Mouse (Mus musculus) left cerebral cortex, postnatal 36 days (tissue): ENCODE data around the gene Gm48552. TPM values are rescaled to one million over a fixed set of nuclear protein-coding genes. Genes with fewer than 3 reads are reported as not detected.
A peak's percentile ranks its signal among the peaks of the same experiment; 100 is the strongest.

Experiments used
- DNase-seq, 2 experiments: peaks; one replicate each; pipeline ENCODE4 v3.0.0; 2021 to 2022; ENCODE audit warnings: low spot score in 2 of 2, mixed read lengths in 1 of 2
- intact Hi-C: fragments of 180-260 bp; cut with DNase I; formaldehyde crosslinking; loops from one replicate; pipeline ENCODE4 v1.15.1; 2025
- total RNA-seq, 2 experiments: library from RNA; stranded (reverse); gene quantifications; 2 replicates each; pipeline ENCODE4 v1.2.3; 2021

The Gm48552 gene
- total RNA-seq: 1 to 10 TPM; 1.9 to 4.9 TPM

DNA sequence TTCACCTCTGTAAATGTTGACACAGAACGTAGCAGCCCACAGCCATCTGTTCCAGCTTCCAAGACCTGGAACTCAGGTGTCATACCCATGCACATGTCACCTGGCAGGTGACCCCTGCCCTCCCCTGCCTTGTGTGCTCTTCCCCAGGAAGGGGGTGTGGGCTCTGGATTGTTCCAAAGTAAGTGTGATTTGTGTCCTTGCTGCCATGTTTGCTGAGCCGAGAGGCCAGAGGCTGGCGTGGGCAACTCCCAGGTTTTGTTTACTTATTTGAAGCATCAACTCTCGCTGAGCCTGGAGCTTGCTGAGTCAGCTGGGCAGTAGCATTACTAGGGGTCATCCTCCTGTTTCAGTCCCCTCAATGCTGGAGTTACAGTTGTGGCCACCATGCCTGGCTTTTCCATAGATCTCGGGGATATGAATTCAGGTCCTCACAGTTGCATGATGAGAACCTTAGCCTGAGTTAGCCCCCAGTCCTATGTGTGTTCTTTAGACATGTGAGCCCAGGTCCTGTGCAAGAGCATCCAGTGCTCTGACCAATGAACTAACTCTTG, at the start of gene Gm48552:
Gene Gm48552 (plus strand): TSS at position 501 of the 551 bp plus-strand sequence.
- intact Hi-C loops: no loop called here
- DNase-seq: no peak

GRCm38 (mm10) chr10:81340551-81341332, 48.1 kb upstream of the Gm48552 start:
- no peak for DNase-seq
- intact Hi-C loops: loop anchor here (5.0 kb wide), 1 partner anchor 53 kb away; no protein-coding TSS in a partner anchor

DNA sequence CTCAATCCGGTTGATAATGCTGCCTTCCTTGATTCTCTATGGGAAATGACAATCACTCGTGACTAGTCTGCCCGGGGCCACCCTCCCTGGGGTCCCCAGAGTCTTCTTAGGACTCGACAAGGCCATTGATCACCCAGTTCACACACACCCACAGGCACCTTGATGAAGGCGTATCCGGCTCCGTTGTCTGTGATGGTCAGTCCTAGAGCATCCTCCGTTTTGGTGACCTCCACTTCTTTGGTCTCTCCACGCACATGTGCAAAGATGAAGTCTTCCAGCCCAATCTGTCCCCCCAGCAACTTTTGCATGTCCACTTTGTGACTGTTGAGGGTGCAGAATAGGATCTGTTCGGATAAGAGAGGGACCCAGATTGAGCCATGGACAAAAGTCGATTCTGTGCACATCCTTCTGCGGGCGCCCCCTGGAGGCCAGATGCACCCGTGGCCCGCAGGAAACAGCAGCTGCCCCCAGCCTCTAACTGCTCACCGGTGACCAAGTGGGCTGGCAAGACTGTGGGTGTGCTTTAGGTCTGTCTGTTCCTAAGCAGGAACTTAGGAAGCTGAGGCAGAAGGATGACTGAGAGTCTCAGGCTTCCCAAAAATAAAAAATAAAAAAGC, 47.4 kb upstream of the Gm48552 start:
- no peak for DNase-seq
- intact Hi-C loops: loop anchor here (5.0 kb wide), 1 partner anchor 54 kb away; no protein-coding TSS in a partner anchor

- intact Hi-C loops: loop anchor here (5.0 kb wide), 1 partner anchor 56 kb away; no protein-coding TSS in a partner anchor
- DNase-seq: no peak
Measured at GRCm38 (mm10) chr10:81342686-81343505, 45.9 kb upstream of the Gm48552 start, which contains the start of gene Gipc3. Gene Gipc3 (minus strand): TSS chr10:81343266.

- DNase-seq: no peak
Measured at GRCm38 (mm10) chr10:81344421-81345161, 44.2 kb upstream of the Gm48552 start.

DNA sequence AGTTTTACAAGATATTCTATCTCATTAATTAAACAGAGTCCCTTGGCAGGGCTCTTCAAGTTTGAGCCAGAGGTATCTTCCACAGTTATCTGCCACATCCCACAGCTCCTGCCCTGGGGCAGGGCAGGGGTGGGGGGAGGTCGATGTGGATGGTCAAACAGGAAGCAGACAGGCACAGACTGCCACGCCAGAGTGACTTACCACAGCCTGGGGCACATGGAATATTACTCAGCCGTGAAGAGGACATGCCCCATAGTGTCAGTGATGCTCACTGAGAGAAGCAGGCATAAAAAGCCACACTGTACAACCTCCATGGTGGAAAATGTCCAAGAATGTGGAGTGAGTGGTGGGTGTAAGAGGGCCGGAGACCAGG, 43.7 kb upstream of the Gm48552 start:
- intact Hi-C loops: no loop called here
- DNase-seq: no peak

More at GRCm38 (mm10) chr10:81344421-81345161, 44.2 kb upstream of the Gm48552 start:
- intact Hi-C loops: loop anchor here (5.0 kb wide), 1 partner anchor 57 kb away; no protein-coding TSS in a partner anchor

DNA sequence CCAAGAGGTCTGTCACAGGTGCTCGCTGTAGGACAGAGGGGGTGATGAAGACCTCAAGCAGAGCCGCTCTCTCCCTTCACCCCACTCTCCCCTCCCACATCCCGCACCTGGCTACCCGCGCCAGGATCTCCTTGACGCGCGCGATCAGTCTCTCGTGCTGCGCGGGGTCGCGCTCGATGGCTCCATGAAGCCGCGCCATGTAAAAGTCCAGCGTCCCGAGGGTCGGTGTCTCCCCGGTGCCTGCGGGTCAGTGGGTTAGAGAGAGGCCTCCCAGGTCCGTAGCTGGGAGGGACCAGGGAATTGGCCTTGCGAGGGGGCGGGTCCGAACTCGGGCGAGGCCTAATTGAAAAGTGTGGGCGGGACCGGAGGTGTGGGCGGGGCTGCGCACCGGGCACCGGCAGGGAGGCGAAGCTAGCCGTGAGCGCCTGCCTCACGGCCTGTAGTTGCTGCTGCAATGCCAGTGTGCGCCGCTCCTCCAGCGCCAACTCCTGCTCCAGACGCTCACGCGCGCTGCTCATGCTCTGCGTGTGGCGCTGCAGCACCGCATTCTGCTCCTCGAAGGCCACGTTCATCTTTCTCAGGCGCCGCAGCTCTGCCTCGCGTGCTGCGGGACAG, 42.2 kb upstream of the Gm48552 start:
- peak in 1 of 2 experiments; percentile 61 for DNase-seq
- intact Hi-C loops: no loop called here

- DNase-seq: no peak
- intact Hi-C loops: no loop called here
Measured at GRCm38 (mm10) chr10:81349146-81349545, 39.7 kb upstream of the Gm48552 start.

DNA sequence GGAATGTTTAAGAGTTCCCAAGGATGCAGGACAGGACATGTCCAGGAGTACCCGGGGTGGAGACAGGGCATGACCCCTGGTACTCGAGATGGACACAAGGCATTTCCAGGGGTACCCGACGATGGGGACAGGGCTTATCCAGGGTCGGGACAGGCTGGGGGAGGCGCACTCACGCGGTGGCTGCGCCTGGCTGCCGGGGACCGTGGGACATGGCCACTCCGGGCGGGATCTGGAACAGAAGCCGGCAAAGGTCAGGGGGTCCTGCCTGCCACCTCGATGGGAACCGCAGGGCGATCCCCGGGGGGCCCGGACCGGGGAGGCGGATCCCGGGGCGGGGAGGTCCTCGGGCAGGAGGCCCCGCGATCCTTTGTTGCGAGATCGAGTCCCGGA, 38.8 kb upstream of the Gm48552 start:
- intact Hi-C loops: loop anchor here (2.0 kb wide), 2 partner anchors 61 to 151 kb away; no protein-coding TSS in a partner anchor

GRCm38 (mm10) chr10:81350351-81351063, 38.3 kb upstream of the Gm48552 start, which contains the start of gene Hmg20b:
Gene Hmg20b (minus strand): TSS chr10:81350480.
- intact Hi-C loops: loop anchor here (2.0 kb wide), 2 partner anchors 62 to 152 kb away; no protein-coding TSS in a partner anchor
- DNase-seq: peak; percentile 100

More for the DNA sequence above, 38.8 kb upstream of the Gm48552 start:
- no peak for DNase-seq

DNA sequence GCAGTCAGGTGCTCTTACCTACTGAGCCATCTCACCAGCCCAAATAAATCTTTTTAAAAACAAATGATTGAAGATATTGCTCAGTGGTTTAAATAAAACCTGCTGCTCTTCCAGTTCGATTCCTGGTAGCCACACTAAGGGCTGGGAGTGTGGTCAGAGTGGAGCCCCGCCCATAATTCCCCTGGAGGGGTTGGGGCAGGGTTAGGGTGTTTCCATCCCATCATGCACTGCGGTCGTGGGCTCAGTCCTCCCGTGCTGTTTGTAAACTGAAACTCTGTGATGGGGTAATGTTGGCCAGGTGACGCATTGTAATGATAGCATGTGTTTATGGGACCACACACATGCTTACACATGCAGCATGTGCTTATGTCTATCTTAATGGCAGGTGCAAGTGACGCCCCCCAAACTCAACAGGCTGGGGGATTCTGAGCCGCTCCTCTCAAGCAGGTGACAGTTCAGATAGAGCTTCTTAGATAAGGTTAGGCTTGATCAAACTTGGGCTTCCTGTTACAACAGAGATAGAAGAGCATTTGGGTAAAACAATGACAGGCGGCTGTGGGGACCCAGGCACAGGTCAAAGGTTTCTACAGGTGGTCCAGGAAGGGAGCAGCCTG, 37.0 kb upstream of the Gm48552 start:
- no peak for DNase-seq
- intact Hi-C loops: loop anchor here (2.0 kb wide), 2 partner anchors 63 to 153 kb away; no protein-coding TSS in a partner anchor

GRCm38 (mm10) chr10:81354738-81355477, 33.9 kb upstream of the Gm48552 start:
- DNase-seq: no peak
- intact Hi-C loops: no loop called here

GRCm38 (mm10) chr10:81355533-81355932, 33.3 kb upstream of the Gm48552 start:
- intact Hi-C loops: no loop called here
- DNase-seq: no peak

DNA sequence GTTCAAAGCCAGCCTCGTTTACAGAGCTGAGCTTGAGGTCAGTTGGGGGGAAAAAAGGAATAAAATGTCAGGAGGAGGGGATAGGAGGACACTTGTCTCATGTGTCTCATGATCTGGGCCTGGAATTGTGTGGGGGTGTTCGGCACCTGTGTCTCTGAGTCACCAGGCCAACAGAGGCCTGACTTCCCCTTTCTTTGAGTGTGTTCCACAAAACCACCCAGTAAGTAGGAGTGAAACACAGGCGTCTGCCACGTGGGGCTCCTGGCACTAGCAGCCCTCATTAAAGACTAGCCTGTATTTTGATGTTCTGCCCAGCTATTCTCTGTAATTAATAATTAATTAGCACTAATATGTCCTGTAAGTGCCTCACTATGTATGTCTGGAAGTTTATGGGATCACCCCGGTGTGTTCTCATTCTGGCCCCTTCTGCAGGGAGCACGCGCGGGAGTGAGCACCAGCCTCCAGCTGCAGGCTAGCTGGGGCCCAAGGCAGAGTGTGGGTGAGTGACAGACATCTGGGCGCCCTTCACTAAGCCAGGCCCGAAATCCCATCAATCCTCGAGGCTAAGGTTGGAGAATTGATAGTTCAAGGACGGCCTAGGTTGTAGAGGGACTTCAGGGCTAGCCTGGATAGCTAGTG, 32.3 kb upstream of the Gm48552 start:
- no peak for DNase-seq
- intact Hi-C loops: no loop called here

- DNase-seq: peak; percentile 88 to 93
Measured at GRCm38 (mm10) chr10:81356991-81357844, 31.6 kb upstream of the Gm48552 start, which contains the start of gene Mfsd12. Gene Mfsd12 (plus strand): TSS chr10:81357491.

More at GRCm38 (mm10) chr10:81356991-81357844, 31.6 kb upstream of the Gm48552 start, which contains the start of gene Mfsd12:
- intact Hi-C loops: no loop called here
